9 mouse cellular contexts compared by ENCODE assay signal in the genomic region with DNA sequence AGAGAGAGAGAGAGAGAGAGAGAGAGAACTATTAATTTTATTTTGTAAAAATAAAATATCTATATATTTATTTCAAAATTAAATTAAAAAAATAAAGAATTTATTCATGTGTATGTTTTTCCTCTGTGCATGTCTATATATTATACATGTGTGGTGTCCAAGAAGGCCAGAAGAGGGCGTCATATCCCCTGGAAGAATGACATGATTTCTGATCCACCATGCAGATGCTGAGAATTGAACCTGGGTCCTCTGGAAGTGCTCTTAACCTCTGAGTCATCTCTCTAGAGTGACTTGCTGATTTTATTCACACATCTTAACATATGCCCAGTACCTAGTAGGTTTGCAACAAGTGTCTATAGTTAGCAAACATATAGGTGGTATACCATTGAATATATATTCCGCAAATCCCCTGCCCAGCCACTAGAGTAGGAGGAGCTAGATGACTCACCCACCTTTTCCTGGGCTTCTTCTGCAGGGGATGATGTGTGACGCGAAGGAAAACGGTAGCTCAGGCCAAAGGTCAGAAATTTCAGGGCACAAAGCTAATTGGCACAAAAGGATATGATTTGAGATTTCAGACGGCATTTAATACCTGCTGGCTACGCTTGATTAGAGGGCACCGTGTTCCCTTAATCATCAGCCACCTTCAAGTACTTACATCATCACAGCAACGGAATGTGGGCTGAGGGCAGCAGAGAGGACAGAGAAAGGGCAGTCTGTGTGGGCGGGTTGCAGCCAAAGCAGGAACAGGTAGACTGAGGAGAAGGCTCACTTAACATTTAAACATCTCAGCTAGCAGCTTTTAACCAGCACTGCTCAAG.
A peak's percentile ranks its signal among the peaks of the same experiment; 100 is the strongest.
DNase-seq lines count a peak whose midpoint lies in the region; ATAC-seq and TF ChIP-seq lines count a peak whose summit lies in the region.
"Had no signal": no experiment of that assay in that cellular context is flagged by ENCODE, and none has a peak within 500 bp of the region (broad histone marks: within the 10 kb centered on the region; RNA-seq: fewer than 3 reads in every experiment).

No protein-coding gene starts in this region.

- H3K27me3 ChIP-seq in embryonic facial prominence, embryonic 10.5 days (replicated peaks; ENCODE audit: low read depth, poor library complexity, severe bottlenecking) = no peaks in the 10 kb centered on the region
- no peaks in the 10 kb centered on the region for H3K27me3 ChIP-seq in stomach, embryonic 15.5 days (replicated peaks)

- 42% methylated on average over 10 of the region's 10 CpGs for WGBS in lung, adult 2 months
- 24% methylated on average over 10 of the region's 10 CpGs for WGBS in embryonic facial prominence, embryonic 10.5 days
- 31% methylated on average over 10 of the region's 10 CpGs for WGBS in stomach, embryonic 15.5 days

- H3K4me1 ChIP-seq in lung, adult 2 months (ENCODE audit: control insufficient read depth, insufficient read depth, low read length) = no peaks in the 10 kb centered on the region; the same call in 1 of the 2 replicates
- H3K4me1 ChIP-seq in embryonic facial prominence, embryonic 10.5 days = peaks cover 13% of the 10 kb centered on the region
- H3K4me1 ChIP-seq in stomach, embryonic 15.5 days = no peaks in the 10 kb centered on the region

- no peaks in the 10 kb centered on the region for H3K9me3 ChIP-seq in embryonic facial prominence, embryonic 10.5 days
- no peaks in the 10 kb centered on the region for H3K9me3 ChIP-seq in stomach, embryonic 15.5 days

- ATAC-seq in stomach, embryonic 15.5 days (ENCODE audit: insufficient read depth, low FRiP score, low read depth) = peak; percentile 35; the same call in 1 of the 2 replicates

- H3K4me2 ChIP-seq in stomach, embryonic 15.5 days = no peak overlapping the region

- peak; percentile 23 for DNase-seq in lung, adult 2 months
- no peak for DNase-seq in lung, postnatal 14 days
- DNase-seq in embryonic facial prominence, embryonic 10.5 days (ENCODE audit: low spot score) = peak; percentile 17
- peak; percentile 56 for DNase-seq in kidney, adult 9 months
- no peak for DNase-seq in left cerebral cortex, adult 9 months (ENCODE audit: low spot score in 2 of 2)
- DNase-seq in spleen, adult 18-20 months = no peak
- DNase-seq: cerebellum, postnatal 36 days; thymus, postnatal 14 days had no signal

- no peak for TF ChIP-seq POLR2A in lung, adult 2 months (IDR thresholded peaks at IDR 0.05; ENCODE audit: borderline replicate concordance, extremely low read depth, low read depth, low read length)

- no peak overlapping the region for H3K27ac ChIP-seq in embryonic facial prominence, embryonic 10.5 days (replicated peaks)
- H3K27ac ChIP-seq in stomach, embryonic 15.5 days = no peak overlapping the region

- no peak for TF ChIP-seq CTCF in lung, adult 2 months (IDR thresholded peaks at IDR 0.05; ENCODE audit: insufficient read depth, low read length)

- no peak overlapping the region for H3K9ac ChIP-seq in stomach, embryonic 15.5 days

- no peak overlapping the region for H3K4me3 ChIP-seq in lung, adult 2 months (replicated peaks; ENCODE audit: extremely low read depth, low read depth, low read length)
- no peak overlapping the region for H3K4me3 ChIP-seq in embryonic facial prominence, embryonic 10.5 days
- no peak overlapping the region for H3K4me3 ChIP-seq in stomach, embryonic 15.5 days (replicated peaks)

- no peaks in the 10 kb centered on the region for H3K36me3 ChIP-seq in embryonic facial prominence, embryonic 10.5 days (replicated peaks)
- H3K36me3 ChIP-seq in stomach, embryonic 15.5 days = no peaks in the 10 kb centered on the region

Comparison
In these comparisons a context has a peak if more than half of its experiments do, and no peak if none do; other contexts are left out.
1. DNase-seq: peak in lung, adult 2 months (single experiment), embryonic facial prominence, embryonic 10.5 days (single experiment) and kidney, adult 9 months (single experiment); none in lung, postnatal 14 days (single experiment), left cerebral cortex, adult 9 months (0 of 2) and spleen, adult 18-20 months (0 of 2).